Mouse (Mus musculus): ENCODE measurements around the gene Senp8. TPM values are rescaled to one million over a fixed set of nuclear protein-coding genes. Genes with fewer than 3 reads are reported as not detected.

The Senp8 gene
- polyA plus RNA-seq, 1 experiment: 5.8 TPM

GRCm38 (mm10) chr9:59694571-59695450, 55.7 kb downstream of the Senp8 start:
- H3K36me3 ChIP-seq (ENCODE audit: control insufficient read depth, insufficient read depth, low read length): no peaks in the 10 kb centered on the region
- H3K27ac ChIP-seq (ENCODE audit: insufficient read depth, low read depth, low read length): no peak overlapping the region
- H3K4me1 ChIP-seq (ENCODE audit: control insufficient read depth, insufficient read depth, low read length): peaks cover 4% of the 10 kb centered on the region; the same call in 1 of the 2 replicates
- H3K27me3 ChIP-seq (replicated peaks; ENCODE audit: control insufficient read depth, insufficient read depth, low read length): no peaks in the 10 kb centered on the region
- 63% methylated on average over 16 of the region's 16 CpGs for WGBS
- no peak overlapping the region for H3K4me3 ChIP-seq (ENCODE audit: insufficient read depth, low read depth, low read length)
- no peak for TF ChIP-seq CTCF (conservative IDR thresholded peaks at IDR 0.05; ENCODE audit: insufficient read depth, insufficient read length, low read depth, low read length)
- TF ChIP-seq POLR2A (IDR thresholded peaks at IDR 0.05; ENCODE audit: low read depth, low read length): no peak
- no peak for DNase-seq

DNA sequence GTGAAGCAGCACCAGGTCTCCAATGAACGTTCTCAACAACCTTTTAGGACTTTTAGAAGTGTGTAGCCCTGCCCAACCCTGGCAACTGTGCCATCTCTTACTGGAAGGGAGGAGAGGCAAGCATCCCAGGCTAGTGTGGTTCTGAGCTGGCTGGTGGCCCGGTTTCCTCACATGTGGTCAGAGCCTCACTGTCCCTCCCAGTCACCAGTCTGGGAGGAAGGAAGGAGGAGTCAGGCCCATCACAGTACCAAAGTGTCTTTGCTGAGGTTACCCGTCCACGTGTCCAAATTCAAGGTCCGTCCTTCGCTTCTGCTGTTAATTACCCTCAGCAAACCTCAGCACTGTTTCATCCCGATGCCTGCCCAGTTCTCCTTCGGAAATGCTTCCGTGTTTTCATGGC, 58.4 kb downstream of the Senp8 start:
- TF ChIP-seq CTCF (conservative IDR thresholded peaks at IDR 0.05; ENCODE audit: insufficient read depth, insufficient read length, low read depth, low read length) (no peak), POLR2A (IDR thresholded peaks at IDR 0.05; ENCODE audit: low read depth, low read length) (no peak)
- peak; percentile 22 for DNase-seq
- peaks cover 4% of the 10 kb centered on the region; the same call in 1 of the 2 replicates for H3K4me1 ChIP-seq (ENCODE audit: control insufficient read depth, insufficient read depth, low read length)
- peak overlapping the region; percentile 18; the same call in 1 of the 2 replicates for H3K4me3 ChIP-seq (ENCODE audit: insufficient read depth, low read depth, low read length)
- WGBS: 36% methylated on average over 9 of the region's 9 CpGs
- H3K27ac ChIP-seq (ENCODE audit: insufficient read depth, low read depth, low read length): no peak overlapping the region
- no peaks in the 10 kb centered on the region; the same call in 1 of the 2 replicates for H3K27me3 ChIP-seq (replicated peaks; ENCODE audit: control insufficient read depth, insufficient read depth, low read length)
- no peaks in the 10 kb centered on the region for H3K36me3 ChIP-seq (ENCODE audit: control insufficient read depth, insufficient read depth, low read length)

DNA sequence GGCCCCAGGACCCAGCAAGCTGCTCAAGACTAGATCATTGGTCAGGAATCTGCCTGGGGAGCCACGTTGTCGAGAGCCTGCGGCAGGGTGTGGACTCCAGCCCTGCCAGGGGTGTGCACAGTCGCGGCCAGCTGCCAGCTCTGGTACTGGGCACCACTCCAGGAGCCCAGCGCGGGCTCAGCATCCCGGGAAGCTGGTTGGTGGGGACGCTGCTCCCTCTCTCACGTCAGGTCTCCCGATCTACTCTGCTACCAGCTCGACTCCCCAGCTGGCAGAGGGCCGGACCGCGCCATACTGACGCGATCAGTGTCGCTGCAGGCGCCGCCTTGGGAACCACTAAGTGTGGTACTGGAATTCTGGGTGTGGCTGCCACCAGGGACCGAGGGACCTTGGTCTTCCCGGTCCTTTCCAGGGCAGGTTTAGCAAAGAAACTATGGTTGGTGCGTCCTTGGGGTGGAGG, 58.8 kb downstream of the Senp8 start:
- 2% methylated on average over 23 of the region's 23 CpGs for WGBS
- H3K4me1 ChIP-seq (ENCODE audit: control insufficient read depth, insufficient read depth, low read length): peaks cover 4% of the 10 kb centered on the region; the same call in 1 of the 2 replicates
- H3K27me3 ChIP-seq (replicated peaks; ENCODE audit: control insufficient read depth, insufficient read depth, low read length): no peaks in the 10 kb centered on the region; the same call in 1 of the 2 replicates
- H3K36me3 ChIP-seq (ENCODE audit: control insufficient read depth, insufficient read depth, low read length): no peaks in the 10 kb centered on the region
- no peak overlapping the region for H3K27ac ChIP-seq (ENCODE audit: insufficient read depth, low read depth, low read length)
- TF ChIP-seq CTCF (conservative IDR thresholded peaks at IDR 0.05; ENCODE audit: insufficient read depth, insufficient read length, low read depth, low read length) (no peak), POLR2A (IDR thresholded peaks at IDR 0.05; ENCODE audit: low read depth, low read length) (no peak)
- peak overlapping the region; percentile 18; the same call in 1 of the 2 replicates for H3K4me3 ChIP-seq (ENCODE audit: insufficient read depth, low read depth, low read length)
- DNase-seq: peak; percentile 89

- H3K4me1 ChIP-seq (ENCODE audit: control insufficient read depth, insufficient read depth, low read length): peaks cover 4% of the 10 kb centered on the region; the same call in 1 of the 2 replicates
- 50% methylated on average over 6 of the region's 6 CpGs for WGBS
- TF ChIP-seq CTCF (conservative IDR thresholded peaks at IDR 0.05; ENCODE audit: insufficient read depth, insufficient read length, low read depth, low read length) (no peak), POLR2A (IDR thresholded peaks at IDR 0.05; ENCODE audit: low read depth, low read length) (no peak)
- no peak overlapping the region for H3K27ac ChIP-seq (ENCODE audit: insufficient read depth, low read depth, low read length)
- H3K36me3 ChIP-seq (ENCODE audit: control insufficient read depth, insufficient read depth, low read length): no peaks in the 10 kb centered on the region
- no peaks in the 10 kb centered on the region; the same call in 1 of the 2 replicates for H3K27me3 ChIP-seq (replicated peaks; ENCODE audit: control insufficient read depth, insufficient read depth, low read length)
- H3K4me3 ChIP-seq (ENCODE audit: insufficient read depth, low read depth, low read length): no peak overlapping the region
- DNase-seq: no peak
These were observed 63.0 kb downstream of the Senp8 start for GRCm38 (mm10) chr9:59687416-59688046.

Other genes starting within 250 kb of the Senp8 start
- 76.1 and 77.7 TPM in 2 replicates for gene Hexa, start 211.2 kb downstream of the Senp8 start, polyA plus RNA-seq (2012; rRNA removed)
- 0.14 TPM in 1 of 2 replicates, not detected in the other for gene Tmem202, start 210.9 kb downstream of the Senp8 start, polyA plus RNA-seq (2012; rRNA removed)
- gene Celf6, start 172.8 kb downstream of the Senp8 start, polyA plus RNA-seq (2012; rRNA removed): 0.18 and 0.30 TPM in 2 replicates
- gene Parp6, start 133.4 kb downstream of the Senp8 start, polyA plus RNA-seq (2012; rRNA removed): 15.3 and 19.1 TPM in 2 replicates
- gene Pkm, start 94.3 kb downstream of the Senp8 start, polyA plus RNA-seq (2012; rRNA removed): 669 and 682 TPM in 2 replicates
- gene Gramd2, start 70.6 kb downstream of the Senp8 start, polyA plus RNA-seq (2012; rRNA removed): 0.31 and 0.53 TPM in 2 replicates
- gene Myo9a, start 186 bp upstream of the Senp8 start, polyA plus RNA-seq (2012; rRNA removed): 4.6 and 4.7 TPM in 2 replicates
- gene Nr2e3, start 209.9 kb upstream of the Senp8 start, polyA plus RNA-seq (2012; rRNA removed): 1.2 TPM in 2 replicates